Mouse (Mus musculus) testis, postnatal 10 days (tissue): ENCODE measurements around the gene Ncoa3.
A peak's percentile ranks its signal among the peaks of the same experiment; 100 is the strongest.

Experiments
- DNase-seq: peaks from one replicate; pipeline ENCODE4 v3.0.0; 2021; ENCODE audit warnings: low spot score

Gene Ncoa3

DNA sequence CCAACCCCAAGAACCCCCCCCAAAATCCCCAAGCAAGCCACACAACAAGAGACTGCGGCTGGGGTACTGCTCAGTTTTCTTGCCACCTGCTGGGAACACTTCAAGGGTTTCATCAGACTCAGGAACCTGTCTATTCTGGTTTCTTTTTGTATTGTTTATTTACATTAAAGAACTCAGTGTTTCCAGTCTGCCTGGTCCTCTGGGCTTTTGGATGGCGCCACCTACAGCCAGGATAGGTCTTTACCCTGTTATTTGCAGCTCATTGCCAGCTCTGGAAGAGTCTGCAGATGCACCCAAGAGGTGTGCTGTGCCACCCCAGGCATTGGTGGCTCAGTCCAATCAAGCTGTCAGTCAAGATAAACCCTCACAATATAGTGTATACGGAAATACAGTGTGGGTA lies 43.3 kb downstream of the Ncoa3 start:
- DNase-seq: peak; percentile 53

- DNase-seq: no peak
These were observed 47.2 kb downstream of the Ncoa3 start for GRCm38 (mm10) chr2:166039681-166040080.

- DNase-seq: no peak
These were observed 50.1 kb downstream of the Ncoa3 start for GRCm38 (mm10) chr2:166042542-166042941.

DNA sequence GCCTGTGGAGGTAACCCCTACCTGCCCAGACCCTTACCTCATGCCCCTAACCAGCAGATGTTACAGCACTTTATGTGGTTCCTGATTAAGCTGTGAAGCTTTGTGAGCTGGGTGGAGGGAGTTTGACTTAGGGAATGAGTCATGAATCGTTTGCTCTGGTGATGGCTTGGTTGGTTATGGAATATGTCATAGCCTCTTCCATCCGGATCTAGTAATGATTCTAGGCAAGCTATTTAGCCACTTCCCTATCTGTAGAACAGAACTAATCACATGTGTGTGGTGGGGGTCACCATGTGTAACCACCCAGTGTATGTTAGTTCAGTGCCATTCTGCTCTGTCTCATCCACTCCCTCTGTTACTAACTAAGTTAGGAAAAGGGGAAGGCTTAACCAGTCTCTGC lies 52.6 kb downstream of the Ncoa3 start:
- no peak for DNase-seq

GRCm38 (mm10) chr2:166045549-166046501 lies 53.4 kb downstream of the Ncoa3 start:
- no peak for DNase-seq

- no peak for DNase-seq
These were observed 55.5 kb downstream of the Ncoa3 start for GRCm38 (mm10) chr2:166047931-166048330.

- DNase-seq: no peak
These were observed 56.4 kb downstream of the Ncoa3 start for GRCm38 (mm10) chr2:166048852-166049251.

GRCm38 (mm10) chr2:166051421-166051820 lies 59.0 kb downstream of the Ncoa3 start:
- no peak for DNase-seq

DNA sequence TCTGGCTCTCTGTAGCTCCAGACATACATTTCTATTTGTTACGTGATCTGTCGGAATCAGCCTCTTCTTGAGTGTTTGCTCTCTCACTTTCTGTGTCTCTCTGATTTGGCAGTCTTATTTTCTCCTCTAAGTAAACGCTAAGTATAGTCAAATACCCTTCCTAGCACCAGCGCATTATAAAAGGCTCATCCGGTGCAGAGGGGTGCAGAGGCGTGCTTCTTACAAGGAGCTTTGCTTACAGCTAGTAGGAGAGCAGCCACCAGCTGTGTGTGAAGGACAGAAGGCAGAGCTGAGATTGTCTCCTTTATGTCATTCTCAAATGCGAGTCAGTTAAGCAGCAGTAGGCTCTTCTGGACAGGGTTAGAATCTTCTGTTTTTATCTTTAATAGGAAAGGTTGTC lies 59.5 kb downstream of the Ncoa3 start:
- DNase-seq: no peak

- DNase-seq: no peak
These were observed 61.6 kb downstream of the Ncoa3 start for GRCm38 (mm10) chr2:166054002-166054539.

- peak; percentile 79 for DNase-seq
These were observed 67.4 kb downstream of the Ncoa3 start for GRCm38 (mm10) chr2:166059684-166060423.

- no peak for DNase-seq
These were observed 69.6 kb downstream of the Ncoa3 start for GRCm38 (mm10) chr2:166062008-166062407.

DNA sequence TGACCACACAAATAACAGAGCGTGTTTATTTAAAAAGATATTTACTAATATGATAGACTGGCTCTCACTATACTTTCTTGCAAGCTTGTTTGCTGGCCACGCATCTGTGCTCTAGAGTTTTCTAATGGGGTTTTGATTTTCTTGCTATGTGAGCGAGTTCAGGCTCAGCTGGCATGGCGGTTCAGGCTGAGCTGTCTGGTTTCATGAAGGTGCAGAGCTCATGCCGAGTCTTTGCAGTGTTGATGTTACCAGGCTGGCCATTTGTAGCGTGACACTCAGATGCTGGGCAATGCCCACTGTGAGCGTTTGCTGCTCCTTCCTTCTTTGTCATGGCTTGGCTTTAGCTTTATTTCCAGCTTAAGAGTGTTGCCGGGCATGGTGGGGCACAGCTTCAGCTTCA lies 70.0 kb downstream of the Ncoa3 start:
- DNase-seq: no peak

GRCm38 (mm10) chr2:166066434-166066833 lies 74.0 kb downstream of the Ncoa3 start:
- DNase-seq: no peak

- no peak for DNase-seq
These were observed 75.8 kb downstream of the Ncoa3 start for GRCm38 (mm10) chr2:166068261-166068660.

- DNase-seq: no peak
These were observed 76.7 kb downstream of the Ncoa3 start for GRCm38 (mm10) chr2:166069164-166069563.

- no peak for DNase-seq
These were observed 77.3 kb downstream of the Ncoa3 start for GRCm38 (mm10) chr2:166069738-166070137.

GRCm38 (mm10) chr2:166071481-166071880 lies 79.0 kb downstream of the Ncoa3 start:
- DNase-seq: no peak

DNA sequence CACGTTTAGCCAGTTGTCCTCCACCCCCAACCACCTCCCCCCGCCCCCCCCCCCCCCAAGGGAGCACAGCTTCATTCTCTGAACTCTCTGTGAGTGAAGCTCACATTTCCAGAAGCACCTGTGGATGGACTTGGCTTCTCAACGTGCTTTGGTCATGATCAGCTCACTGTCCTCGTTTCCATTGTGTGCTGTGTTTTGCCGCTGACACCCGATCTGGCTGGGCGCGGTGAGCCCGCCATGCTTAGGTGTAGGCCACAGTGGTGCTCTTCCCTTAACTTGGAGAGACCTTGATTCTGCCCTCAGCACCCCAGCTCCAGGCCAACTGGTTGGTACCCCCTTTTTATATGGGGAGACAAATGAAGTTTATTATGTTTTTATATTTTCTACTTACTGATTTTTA lies 79.5 kb downstream of the Ncoa3 start:
- DNase-seq: no peak

DNA sequence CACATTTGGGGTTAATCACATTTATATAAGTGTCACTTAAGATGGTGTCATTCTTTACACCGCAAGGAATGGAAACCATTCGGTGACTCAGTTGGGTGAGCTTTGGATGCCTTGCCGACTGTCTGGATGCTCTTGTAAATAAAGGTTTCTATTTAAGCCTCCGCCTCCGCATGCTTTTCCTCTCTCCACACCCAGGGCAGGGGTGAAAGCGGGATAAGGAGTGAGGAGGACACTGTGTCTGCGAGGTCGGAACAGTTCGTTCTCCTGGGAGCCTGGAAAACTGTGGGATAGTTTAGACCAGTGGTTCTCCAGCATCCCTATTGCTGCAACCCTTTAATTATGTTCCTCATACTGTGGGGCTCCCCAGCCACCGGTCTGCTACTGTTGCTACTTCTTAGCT lies 80.6 kb downstream of the Ncoa3 start:
- no peak for DNase-seq

DNA sequence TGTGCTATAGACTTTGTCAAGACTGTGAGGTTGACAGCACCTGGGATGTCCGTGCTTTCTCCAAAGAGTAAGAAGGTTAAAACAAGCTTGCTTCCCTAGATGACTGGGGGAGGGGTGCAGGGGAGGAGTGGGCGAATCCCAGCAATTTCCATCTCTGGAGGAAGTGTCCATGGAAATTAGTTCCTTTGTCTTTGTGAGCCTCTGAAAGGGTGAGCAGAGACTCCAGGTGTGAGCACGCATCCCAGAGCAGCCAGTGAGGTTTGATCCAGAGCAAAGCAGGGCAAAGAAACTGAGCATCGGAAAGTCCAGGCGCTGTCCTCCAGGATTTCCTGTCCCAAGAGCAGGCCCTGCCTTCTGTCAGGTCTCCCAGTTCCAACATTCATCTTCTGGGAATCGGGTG lies 81.9 kb downstream of the Ncoa3 start:
- DNase-seq: no peak

DNA sequence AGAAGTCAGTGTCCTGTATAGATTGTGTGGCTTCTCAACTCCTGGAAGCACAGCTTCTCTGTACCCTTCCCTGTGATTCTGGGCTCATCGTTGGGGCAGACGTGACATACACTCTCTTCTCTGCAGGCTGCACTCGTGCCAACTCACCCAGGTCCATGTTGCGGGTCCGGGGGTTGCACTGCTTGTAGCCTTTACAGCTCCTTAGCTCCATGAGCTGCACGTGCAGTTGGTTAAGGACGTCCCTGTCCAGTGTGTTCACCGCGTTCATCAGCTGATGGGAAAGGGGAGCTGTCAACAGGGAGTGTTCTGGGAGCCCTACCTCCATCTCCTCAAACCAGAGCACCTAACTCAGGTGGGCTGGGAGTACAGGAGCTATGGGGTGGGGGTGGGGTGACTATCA lies 84.9 kb downstream of the Ncoa3 start:
- no peak for DNase-seq

DNA sequence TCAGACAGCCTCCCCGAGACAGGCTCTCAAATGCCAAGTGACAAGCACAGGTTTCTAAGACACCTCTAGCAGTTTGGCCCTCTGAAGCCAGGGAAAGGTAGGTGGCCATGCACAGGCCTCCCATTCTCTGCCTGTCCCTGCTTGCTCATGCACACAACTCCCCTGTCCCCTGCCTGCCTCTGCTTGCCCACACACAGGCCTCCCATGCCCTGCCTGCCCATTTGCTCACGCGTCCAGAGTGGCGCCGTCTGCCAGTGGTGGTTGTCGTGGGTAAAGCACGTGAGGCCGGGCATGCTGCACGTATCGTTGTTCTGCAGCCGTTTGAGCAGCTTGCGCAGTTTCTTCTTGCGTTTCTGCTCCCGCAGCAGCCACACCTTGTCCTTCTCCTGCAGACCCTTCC lies 86.8 kb downstream of the Ncoa3 start:
- no peak for DNase-seq
